Mouse (Mus musculus): ENCODE data around the gene Slc9a9.

Slc9a9 gene

GRCm38 (mm10) chr9:94732599-94733287 is 63.0 kb downstream of the Slc9a9 start:
- no peak for DNase-seq (ENCODE audit: low read depth, low spot score)

- no peak for DNase-seq (ENCODE audit: low read depth, low spot score)
Observed at GRCm38 (mm10) chr9:94734320-94734719, 64.6 kb downstream of the Slc9a9 start.

- no peak for DNase-seq (ENCODE audit: low read depth, low spot score)
Observed at GRCm38 (mm10) chr9:94737226-94737625, 67.5 kb downstream of the Slc9a9 start.

GRCm38 (mm10) chr9:94738555-94739427 is 69.1 kb downstream of the Slc9a9 start:
- peak; percentile 46 for DNase-seq (ENCODE audit: low read depth, low spot score)

- no peak for DNase-seq (ENCODE audit: low read depth, low spot score)
Observed at GRCm38 (mm10) chr9:94740841-94741240, 71.1 kb downstream of the Slc9a9 start.

GRCm38 (mm10) chr9:94743291-94743690 is 73.6 kb downstream of the Slc9a9 start:
- DNase-seq (ENCODE audit: low read depth, low spot score) = no peak

- no peak for DNase-seq (ENCODE audit: low read depth, low spot score)
Observed at GRCm38 (mm10) chr9:94748503-94748902, 78.8 kb downstream of the Slc9a9 start.

- DNase-seq (ENCODE audit: low read depth, low spot score) = no peak
Observed at GRCm38 (mm10) chr9:94750187-94750586, 80.5 kb downstream of the Slc9a9 start.

GRCm38 (mm10) chr9:94750935-94751637 is 81.4 kb downstream of the Slc9a9 start:
- no peak for DNase-seq (ENCODE audit: low read depth, low spot score)

GRCm38 (mm10) chr9:94751638-94752021 is 81.9 kb downstream of the Slc9a9 start:
- DNase-seq (ENCODE audit: low read depth, low spot score) = no peak

- no peak for DNase-seq (ENCODE audit: low read depth, low spot score)
Observed at GRCm38 (mm10) chr9:94752121-94752520, 82.4 kb downstream of the Slc9a9 start.

- no peak for DNase-seq (ENCODE audit: low read depth, low spot score)
Observed at GRCm38 (mm10) chr9:94759904-94760303, 90.2 kb downstream of the Slc9a9 start.

- DNase-seq (ENCODE audit: low read depth, low spot score) = no peak
Observed at GRCm38 (mm10) chr9:94768114-94768513, 98.4 kb downstream of the Slc9a9 start.

- no peak for DNase-seq (ENCODE audit: low read depth, low spot score)
Observed at GRCm38 (mm10) chr9:94768524-94768923, 98.8 kb downstream of the Slc9a9 start.

GRCm38 (mm10) chr9:94773357-94773756 is 103.6 kb downstream of the Slc9a9 start:
- no peak for DNase-seq (ENCODE audit: low read depth, low spot score)

- DNase-seq (ENCODE audit: low read depth, low spot score) = no peak
Observed at GRCm38 (mm10) chr9:94788261-94788660, 118.6 kb downstream of the Slc9a9 start.

- no peak for DNase-seq (ENCODE audit: low read depth, low spot score)
Observed at GRCm38 (mm10) chr9:94790966-94791365, 121.3 kb downstream of the Slc9a9 start.

- no peak for DNase-seq (ENCODE audit: low read depth, low spot score)
Observed at GRCm38 (mm10) chr9:94803073-94803472, 133.4 kb downstream of the Slc9a9 start.

- DNase-seq (ENCODE audit: low read depth, low spot score) = no peak
Observed at GRCm38 (mm10) chr9:94805506-94805905, 135.8 kb downstream of the Slc9a9 start.

- no peak for DNase-seq (ENCODE audit: low read depth, low spot score)
Observed at GRCm38 (mm10) chr9:94815518-94815917, 145.8 kb downstream of the Slc9a9 start.

GRCm38 (mm10) chr9:94821268-94821667 is 151.6 kb downstream of the Slc9a9 start:
- no peak for DNase-seq (ENCODE audit: low read depth, low spot score)

GRCm38 (mm10) chr9:94833836-94834235 is 164.1 kb downstream of the Slc9a9 start:
- no peak for DNase-seq (ENCODE audit: low read depth, low spot score)

Data from skeletal muscle tissue, adult 2 months (tissue).